Mouse (Mus musculus): ENCODE results near the gene Zfp866.

Gene Zfp866

DNA sequence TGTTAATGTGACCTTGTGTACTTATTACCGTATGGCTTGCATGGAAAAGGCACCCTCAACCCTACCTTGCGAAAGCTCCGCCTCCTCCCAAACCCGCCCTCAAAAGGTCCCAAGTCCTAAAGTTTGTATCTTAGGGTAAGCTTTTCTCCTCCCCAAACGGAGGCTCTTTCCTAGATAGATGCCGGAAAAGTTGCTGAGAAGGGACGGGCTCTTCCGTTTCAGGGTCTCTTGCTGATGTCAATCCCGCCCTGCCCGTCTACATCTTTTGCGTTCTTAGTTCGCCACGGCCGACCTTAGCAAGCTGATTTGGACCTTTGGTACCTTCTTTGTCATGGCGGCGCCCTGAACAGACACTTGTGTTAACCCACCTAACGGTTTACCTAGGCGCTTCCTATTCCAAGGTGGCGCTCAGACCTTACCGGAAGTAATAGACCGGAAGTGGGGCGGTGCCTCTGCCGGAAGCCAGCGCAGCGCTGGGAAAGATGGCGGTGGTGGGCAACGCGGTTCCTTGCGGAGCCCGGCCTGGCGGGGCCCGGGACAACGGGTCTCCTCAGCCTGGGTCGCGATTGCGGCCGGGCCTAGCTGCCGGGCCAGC lies at the start of gene Zfp866, which contains the start of gene Atp13a1:
TSS of gene Zfp866 (minus strand) at position 406 of the 595 bp plus-strand sequence.
TSS of gene Atp13a1 (plus strand) at position 391 of the 595 bp plus-strand sequence.
- in situ Hi-C loops (cut with MboI; ENCODE audit: low pct_unique_long_range_greater_than_20kb in 1 of 2, low sequenced_read_pairs in 2 of 2, unreplicated experiment in 1 of 2): no loop called here

DNA sequence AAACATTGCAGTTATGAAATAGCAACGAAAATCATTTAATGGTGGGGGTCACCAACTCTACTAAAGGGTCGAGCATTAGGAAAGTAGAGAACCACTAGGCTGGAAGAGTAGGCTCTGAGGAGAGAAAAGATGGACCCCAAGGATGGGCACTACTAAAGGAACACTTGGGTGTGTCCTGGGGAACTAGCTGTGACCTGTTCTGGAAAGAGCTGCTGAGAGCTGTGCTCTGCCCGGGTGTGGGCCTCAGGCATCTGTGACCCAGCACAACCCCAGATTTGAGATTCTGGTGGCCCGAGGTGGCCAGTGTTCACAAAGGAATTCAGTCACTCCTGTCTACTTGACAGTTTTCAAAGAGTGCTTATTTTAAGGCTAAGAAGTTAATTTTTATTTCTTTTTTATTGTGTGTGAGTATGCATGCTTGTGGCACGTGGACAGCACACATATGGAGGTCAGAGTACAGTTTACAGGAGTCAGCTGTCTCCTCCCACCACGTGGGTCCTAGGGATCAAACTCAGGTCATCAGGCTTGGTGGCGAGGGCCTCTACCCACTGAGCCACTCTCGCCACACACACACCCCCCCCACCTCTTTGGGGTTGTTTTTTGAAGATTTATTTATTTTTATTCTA lies 46.2 kb upstream of the Zfp866 start:
- in situ Hi-C loops (cut with MboI; ENCODE audit: low pct_unique_long_range_greater_than_20kb in 1 of 2, low sequenced_read_pairs in 2 of 2, unreplicated experiment in 1 of 2): loop anchor here in 1 of 2 experiments (25.0 kb wide), 1 partner anchor 200 kb away; the partner anchor contains the start of gene Zfp868

DNA sequence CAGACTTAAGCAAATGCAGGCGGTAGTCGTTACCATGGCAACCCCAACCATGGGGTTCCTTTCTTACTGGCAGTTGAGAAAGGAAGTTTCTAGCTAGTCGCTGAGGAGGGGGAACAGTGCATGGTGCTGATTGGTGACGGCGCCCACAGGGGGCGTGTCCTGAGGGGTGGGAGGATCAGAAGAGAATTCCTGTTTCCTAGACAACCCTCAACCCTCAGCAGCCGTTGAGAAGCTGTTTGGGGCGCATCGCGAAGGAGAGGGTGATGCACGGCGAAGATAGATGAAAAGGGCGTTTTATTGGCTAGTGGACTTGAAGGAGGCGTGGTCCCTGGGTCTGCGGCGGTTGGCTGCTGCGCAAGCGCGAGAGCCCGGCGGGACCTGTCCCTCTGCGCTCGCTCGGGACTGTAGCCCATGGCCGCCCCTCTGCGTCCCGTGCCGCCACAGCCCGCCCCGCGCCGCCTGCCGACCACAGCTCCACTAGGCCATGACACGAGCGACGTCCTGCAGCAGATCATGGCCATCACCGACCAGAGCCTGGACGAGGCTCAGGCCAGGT lies 41.4 kb upstream of the Zfp866 start, which contains the start of gene Pbx4:
TSS of gene Pbx4 (plus strand) at position 194 of the 556 bp plus-strand sequence.
- in situ Hi-C loops (cut with MboI; ENCODE audit: low pct_unique_long_range_greater_than_20kb in 1 of 2, low sequenced_read_pairs in 2 of 2, unreplicated experiment in 1 of 2): loop anchor here in 1 of 2 experiments (25.0 kb wide), 1 partner anchor 195 kb away; the partner anchor contains the start of gene Zfp868

DNA sequence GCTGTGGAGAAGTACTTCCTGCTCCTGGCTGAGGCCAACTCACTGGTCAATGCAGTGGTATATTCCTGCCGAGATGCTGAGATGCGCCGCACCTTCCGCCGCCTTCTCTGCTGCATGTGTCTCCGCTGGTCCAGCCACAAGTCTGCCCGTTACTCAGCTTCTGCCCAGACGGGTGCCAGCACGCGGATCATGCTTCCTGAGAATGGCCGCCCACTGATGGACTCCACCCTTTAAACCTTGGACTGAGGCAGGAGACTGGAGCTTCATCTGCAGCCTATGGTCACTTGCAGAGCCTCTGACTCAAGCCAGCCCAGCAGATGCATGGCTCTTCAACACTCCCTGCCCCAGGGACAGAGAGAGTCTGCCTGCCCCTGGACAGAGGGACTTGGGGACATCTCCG lies 35.4 kb upstream of the Zfp866 start:
- in situ Hi-C loops (cut with MboI; ENCODE audit: low pct_unique_long_range_greater_than_20kb in 1 of 2, low sequenced_read_pairs in 2 of 2, unreplicated experiment in 1 of 2): loop anchor here in 1 of 2 experiments (25.0 kb wide), 1 partner anchor 189 kb away; the partner anchor contains the start of gene Zfp868

DNA sequence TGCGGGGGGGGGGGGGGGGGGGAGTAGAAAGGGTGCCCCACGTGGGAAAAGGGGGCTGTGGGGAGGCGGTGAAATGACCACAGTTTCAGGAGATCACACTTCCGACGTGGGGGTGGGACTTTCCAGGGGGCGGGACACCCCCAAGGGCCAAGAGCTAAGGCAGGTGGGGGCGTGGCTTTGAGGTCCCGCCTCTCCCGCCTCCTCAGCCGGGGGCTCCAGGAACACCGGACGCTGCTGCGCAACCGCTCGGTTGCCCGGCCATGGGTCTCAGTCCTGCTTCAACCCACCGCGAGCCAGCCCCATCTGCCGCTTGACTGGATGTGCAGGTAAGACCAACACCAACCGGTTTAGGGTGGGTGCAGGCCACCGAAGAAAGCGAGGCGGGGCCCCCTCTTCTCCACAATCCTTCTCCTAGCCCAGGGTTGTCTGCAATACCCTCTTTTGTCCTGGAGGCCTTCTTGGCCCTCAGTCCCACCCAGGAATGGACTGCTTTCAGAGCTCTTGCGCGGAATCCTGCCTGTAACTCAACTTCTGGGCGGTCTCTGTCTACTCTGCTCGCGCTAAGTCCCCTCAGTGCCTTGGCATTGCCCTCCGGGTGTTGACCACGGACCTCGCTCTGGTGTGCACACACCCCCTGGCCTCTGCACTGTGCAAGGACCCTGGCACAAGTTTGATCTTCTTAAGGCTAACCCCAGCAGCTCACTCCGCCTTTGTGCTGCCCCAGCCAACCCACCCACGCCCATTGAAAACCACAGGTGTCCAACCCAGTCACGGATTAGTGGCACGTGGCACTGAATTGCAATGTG lies 31.6 kb upstream of the Zfp866 start, which contains the start of gene Lpar2:
TSS of gene Lpar2 (plus strand) at position 44 of the 806 bp plus-strand sequence.
- in situ Hi-C loops (cut with MboI; ENCODE audit: low pct_unique_long_range_greater_than_20kb in 1 of 2, low sequenced_read_pairs in 2 of 2, unreplicated experiment in 1 of 2): no loop called here

DNA sequence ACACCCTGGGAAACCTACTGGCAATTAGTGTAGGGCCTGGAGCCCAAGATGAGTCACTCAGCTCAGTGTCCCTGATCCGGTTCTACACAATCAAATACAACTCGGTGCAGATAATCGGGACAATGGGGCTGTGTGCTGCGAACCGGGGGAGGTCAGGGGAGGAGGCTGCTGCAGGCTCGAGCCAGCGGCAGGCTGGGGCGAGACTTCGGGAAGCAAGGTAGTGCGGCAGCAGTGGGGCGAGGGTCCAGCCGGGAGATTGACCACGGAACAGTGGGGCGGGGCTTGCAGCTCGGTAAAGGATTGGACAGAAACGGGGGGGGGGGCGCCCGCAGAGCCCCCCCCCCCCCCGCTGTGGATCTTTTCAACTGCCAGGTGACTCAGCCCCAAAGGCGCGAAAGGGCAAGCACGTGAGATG lies 31.0 kb upstream of the Zfp866 start:
- in situ Hi-C loops (cut with MboI; ENCODE audit: low pct_unique_long_range_greater_than_20kb in 1 of 2, low sequenced_read_pairs in 2 of 2, unreplicated experiment in 1 of 2): no loop called here

DNA sequence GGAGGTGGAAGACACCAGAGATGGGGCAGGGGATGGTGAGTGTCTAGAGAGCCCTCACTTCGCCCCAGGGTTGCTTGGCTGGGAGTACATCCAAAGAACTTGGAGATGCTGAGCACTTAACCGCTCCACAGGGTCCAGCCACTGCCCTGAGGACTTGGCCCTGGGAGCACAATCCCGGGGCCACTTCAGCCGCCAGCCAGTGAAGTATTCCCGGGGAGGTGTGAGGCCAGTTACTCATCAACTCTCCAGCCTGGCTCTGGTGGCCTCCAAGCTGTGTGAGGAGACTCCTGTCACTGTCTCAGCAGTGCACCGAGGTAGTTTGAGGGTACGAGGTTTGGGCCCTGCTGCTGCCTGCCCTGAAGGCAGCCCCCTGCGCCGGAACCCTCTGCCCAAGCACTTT lies 29.5 kb upstream of the Zfp866 start:
- in situ Hi-C loops (cut with MboI; ENCODE audit: low pct_unique_long_range_greater_than_20kb in 1 of 2, low sequenced_read_pairs in 2 of 2, unreplicated experiment in 1 of 2): no loop called here

DNA sequence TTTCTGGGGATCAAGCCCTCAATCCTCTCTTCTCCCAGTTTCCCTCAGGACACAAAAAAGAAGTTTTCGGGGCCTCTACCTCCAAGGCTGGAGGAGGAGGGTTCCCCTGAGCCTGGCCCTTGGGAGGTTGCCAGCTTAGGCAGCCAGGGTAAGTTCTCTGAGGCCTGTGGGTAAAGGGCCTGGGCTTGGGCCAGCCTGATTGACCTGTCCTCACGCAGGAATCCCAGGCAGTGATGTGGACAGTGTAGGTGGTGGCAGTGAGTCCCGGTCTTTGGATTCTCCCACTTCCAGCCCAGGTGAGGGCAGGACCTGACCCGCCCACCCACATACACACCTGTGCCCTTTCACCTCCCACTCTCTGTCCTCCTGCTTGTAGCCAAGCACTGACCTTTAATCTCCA lies 24.4 kb upstream of the Zfp866 start:
- in situ Hi-C loops (cut with MboI; ENCODE audit: low pct_unique_long_range_greater_than_20kb in 1 of 2, low sequenced_read_pairs in 2 of 2, unreplicated experiment in 1 of 2): no loop called here

DNA sequence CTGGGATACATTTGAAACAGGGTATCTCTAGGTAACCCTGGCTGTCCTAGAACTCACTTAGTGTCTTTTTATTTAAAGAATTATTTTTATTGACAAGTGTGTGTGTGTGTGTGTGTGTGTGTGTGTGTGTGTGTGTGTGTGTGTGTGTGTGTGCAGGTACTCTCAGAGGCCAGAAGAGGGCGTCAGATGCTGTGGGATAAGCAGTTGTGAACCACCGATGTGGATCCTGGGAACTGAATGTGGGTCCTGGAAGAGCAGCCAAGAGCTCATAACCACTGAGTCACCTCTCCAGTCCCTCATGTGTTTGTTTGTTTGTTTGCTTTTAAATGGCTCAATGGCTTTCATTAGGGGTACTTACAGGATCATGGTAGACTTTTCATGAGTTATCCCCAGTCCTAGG lies 23.9 kb upstream of the Zfp866 start:
- in situ Hi-C loops (cut with MboI; ENCODE audit: low pct_unique_long_range_greater_than_20kb in 1 of 2, low sequenced_read_pairs in 2 of 2, unreplicated experiment in 1 of 2): no loop called here

DNA sequence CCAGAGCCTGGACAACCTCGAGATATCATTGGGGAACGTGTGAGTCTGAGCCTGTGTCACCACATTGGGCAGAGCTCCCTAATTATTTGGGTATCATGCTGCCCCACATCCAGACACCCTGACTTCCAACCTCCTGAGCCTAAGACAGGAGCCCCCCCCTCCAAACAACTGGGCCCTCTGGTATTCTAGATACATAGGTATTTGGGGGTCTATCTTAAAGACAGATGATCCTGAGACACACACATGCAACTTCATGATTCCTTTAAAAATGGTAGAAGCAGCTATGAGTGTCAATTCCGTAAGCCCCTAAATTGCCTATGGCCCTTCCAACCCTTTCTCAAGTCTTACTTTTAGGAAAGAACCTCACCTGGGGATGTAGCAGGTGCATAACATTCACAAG lies 18.8 kb upstream of the Zfp866 start:
- in situ Hi-C loops (cut with MboI; ENCODE audit: low pct_unique_long_range_greater_than_20kb in 1 of 2, low sequenced_read_pairs in 2 of 2, unreplicated experiment in 1 of 2): no loop called here

DNA sequence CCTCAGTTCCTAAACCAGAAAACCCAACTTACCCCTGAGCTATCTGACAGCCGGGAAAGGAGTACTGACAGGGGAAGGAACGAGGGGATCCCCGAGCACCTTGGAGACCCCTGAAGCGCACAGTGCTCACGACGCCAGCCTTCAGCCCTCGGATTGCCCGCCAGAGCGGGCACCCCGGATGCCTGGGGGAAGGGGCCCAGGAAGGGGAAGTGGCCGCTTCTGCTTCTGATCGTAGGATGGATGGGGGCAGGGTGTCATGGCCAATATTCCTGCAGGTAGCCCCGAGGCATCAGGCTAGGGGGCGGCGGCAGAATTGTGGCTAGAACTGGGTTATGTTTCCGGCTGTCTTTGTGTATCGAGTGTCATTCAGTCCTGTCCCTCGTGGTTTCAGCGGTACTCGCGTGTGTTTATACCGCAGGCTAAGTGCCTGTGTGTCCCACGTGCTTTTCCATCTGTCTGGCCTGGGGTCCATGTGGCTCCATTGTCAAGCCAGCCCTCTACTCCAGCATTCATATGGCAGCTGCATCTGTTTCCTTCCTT lies 18.0 kb upstream of the Zfp866 start:
- in situ Hi-C loops (cut with MboI; ENCODE audit: low pct_unique_long_range_greater_than_20kb in 1 of 2, low sequenced_read_pairs in 2 of 2, unreplicated experiment in 1 of 2): no loop called here

DNA sequence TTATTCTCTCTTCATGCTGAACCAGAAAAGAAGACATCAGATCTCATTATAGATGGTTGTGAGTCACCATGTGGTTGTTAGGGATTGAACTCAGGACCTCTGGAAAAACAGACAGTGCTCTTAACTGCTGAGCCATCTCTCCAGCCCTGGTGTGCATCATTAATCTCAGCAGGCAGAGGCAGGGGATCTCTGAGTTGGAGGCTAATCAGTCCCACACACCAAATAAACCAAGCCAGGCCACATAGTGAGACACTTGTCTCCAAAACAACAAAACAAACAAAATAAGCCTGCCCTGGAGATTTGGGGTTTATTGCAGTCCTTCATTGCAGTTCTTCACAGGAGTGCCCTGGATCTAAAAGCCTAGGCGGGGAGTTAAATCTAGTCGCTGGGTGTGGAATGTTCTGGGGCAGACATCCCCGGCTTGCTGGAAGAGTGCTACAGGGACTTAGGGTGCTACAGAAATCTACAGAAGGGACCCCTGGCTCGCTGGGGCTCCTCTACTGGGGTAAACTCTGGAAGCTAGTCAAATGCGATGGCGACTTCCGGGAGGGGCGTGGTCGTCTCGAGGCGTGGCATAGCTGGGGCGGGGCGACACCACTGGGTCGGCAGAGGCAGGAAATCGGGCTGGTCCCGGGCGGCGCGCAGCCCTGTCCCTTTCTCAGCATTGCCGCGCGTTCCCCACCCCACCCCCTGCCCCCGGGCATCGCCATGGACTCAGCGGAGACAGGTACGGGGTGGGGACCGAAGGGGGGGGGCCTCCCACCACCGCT lies 17.3 kb upstream of the Zfp866 start, which contains the start of gene Gmip:
TSS of gene Gmip (plus strand) at position 586 of the 770 bp plus-strand sequence.
- in situ Hi-C loops (cut with MboI; ENCODE audit: low pct_unique_long_range_greater_than_20kb in 1 of 2, low sequenced_read_pairs in 2 of 2, unreplicated experiment in 1 of 2): no loop called here

DNA sequence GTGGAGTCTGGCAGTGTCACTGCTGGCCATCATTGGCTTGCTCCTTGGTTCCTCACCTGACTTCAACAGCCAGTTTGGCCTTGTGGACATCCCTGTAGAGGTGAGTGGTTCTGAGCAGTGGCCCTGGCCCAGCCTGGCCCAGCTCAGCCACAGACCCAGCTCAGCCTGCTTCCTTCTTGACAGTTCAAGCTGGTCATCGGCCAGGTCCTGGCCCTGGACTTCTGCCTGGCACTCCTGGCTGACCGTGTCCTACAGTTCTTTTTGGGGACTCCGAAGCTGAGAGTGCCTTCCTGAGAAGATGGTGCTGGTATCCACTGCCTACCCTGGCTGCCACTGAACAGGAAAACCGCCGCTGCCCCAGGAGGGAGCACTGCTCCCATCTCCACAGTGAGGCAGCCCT lies 16.3 kb upstream of the Zfp866 start:
- in situ Hi-C loops (cut with MboI; ENCODE audit: low pct_unique_long_range_greater_than_20kb in 1 of 2, low sequenced_read_pairs in 2 of 2, unreplicated experiment in 1 of 2): no loop called here

DNA sequence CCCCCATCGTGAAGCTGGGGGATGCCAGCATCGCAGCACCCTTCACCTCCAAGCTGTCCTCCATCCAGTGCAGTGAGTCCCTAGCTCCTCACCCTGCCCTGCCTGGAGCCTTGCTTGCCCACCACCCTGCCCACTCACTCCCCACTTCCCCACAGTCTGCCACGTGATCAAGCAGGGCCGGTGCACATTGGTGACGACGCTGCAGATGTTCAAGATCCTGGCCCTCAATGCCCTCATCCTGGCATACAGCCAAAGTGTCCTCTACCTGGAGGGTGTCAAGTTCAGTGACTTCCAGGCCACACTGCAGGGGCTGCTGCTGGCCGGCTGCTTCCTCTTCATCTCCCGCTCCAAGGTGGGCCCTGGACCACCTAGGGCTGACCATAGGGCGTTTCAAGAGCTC lies 14.5 kb upstream of the Zfp866 start:
- in situ Hi-C loops (cut with MboI; ENCODE audit: low pct_unique_long_range_greater_than_20kb in 1 of 2, low sequenced_read_pairs in 2 of 2, unreplicated experiment in 1 of 2): no loop called here

DNA sequence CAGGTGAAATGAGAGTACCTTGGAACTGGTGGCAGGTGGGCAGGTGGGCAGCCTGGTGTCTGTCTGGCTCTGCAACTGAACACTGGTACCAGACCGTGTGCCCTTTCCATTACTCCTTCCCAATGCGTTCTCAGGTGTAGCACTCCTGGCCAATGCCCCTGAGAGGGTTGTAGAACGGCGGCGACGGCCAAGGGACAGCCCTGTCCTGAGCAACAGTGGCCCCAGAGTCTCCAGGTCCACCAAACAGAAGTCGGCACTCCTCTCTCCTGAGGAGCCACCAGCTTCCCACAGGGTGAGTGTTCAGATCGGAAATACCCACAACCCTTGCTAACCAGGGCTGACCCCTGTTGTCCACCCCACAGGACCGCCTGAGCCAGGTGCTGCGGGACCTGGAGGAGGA lies 14.1 kb upstream of the Zfp866 start:
- in situ Hi-C loops (cut with MboI; ENCODE audit: low pct_unique_long_range_greater_than_20kb in 1 of 2, low sequenced_read_pairs in 2 of 2, unreplicated experiment in 1 of 2): no loop called here

DNA sequence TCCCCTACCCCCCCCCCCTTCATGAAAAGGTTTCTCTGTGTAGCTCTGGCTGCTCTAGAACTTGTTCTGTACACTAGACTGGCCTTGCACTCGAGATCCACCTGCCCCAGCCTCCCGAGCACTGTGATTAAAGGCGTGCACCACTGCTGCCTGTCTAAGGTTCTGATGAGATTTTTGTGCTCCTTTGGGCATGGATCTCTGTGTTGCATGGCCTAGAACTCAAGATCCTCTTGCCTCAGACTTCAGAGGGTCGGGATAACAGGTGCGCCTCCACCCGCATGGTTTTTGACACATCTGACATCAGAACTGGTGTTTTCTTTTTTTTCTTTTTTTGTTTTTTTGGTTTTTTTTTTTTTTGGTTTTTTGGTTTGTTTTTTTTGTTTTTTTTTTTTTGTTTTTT lies 13.6 kb upstream of the Zfp866 start:
- in situ Hi-C loops (cut with MboI; ENCODE audit: low pct_unique_long_range_greater_than_20kb in 1 of 2, low sequenced_read_pairs in 2 of 2, unreplicated experiment in 1 of 2): no loop called here

DNA sequence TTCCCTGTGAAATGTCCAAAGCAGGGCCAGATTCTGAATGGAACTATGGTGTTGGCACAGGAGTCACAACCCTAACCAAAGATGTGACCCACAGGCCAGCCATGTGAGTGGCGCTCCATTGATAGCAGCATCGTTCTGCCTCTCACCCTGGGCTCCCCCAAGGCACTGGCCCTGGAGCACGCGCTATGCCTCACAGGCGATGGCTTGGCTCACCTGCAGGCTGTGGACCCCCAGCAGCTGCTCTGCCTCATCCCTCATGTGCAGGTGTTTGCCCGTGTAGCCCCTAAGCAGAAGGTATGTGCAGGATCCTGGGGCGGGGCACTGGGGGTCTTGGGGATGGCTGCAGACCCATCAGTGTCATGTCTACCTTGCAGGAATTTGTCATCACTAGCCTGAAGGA lies 12.4 kb upstream of the Zfp866 start:
- in situ Hi-C loops (cut with MboI; ENCODE audit: low pct_unique_long_range_greater_than_20kb in 1 of 2, low sequenced_read_pairs in 2 of 2, unreplicated experiment in 1 of 2): no loop called here

DNA sequence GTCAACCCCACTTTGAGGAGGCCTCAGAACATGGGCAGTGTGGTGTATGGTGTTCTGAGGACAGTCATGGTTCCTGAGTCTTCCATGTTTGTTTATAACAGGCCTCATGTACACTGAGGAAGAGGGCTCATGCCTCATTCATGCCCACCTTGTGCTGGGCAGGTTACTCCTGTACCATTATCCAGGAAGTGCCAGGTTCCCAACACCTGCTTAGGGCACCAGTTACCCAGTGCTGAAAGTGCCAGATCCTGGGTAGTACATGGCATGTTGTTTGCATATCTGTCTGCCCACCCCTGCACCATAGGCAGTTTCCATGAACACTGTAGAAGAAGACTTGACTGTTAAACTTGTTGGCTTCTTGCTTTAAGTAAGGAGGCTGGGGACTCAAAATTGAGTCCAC lies 11.2 kb upstream of the Zfp866 start:
- in situ Hi-C loops (cut with MboI; ENCODE audit: low pct_unique_long_range_greater_than_20kb in 1 of 2, low sequenced_read_pairs in 2 of 2, unreplicated experiment in 1 of 2): no loop called here
